In genomic region chr5:76565321-76565720, GRCm38 (mm10) we compare ENCODE assay signal across 8 mouse cellular contexts. TPM values are rescaled to one million over a fixed set of nuclear protein-coding genes. Genes with fewer than 3 reads are reported as not detected.
DNase-seq lines count a peak whose midpoint lies in the region; ATAC-seq and TF ChIP-seq lines count a peak whose summit lies in the region.

No protein-coding gene starts in this region.

- WGBS in hindbrain, embryonic 14.5 days, result 37% methylated on average over 3 of the region's 3 CpGs
- WGBS in hindbrain, embryonic 16.5 days, result 28% methylated on average over 3 of the region's 3 CpGs

- peaks cover 92% of the 10 kb centered on the region for H3K36me3 ChIP-seq in hindbrain, embryonic 14.5 days (replicated peaks; ENCODE audit: control insufficient read depth, insufficient read depth)
- peaks cover 53% of the 10 kb centered on the region for H3K36me3 ChIP-seq in hindbrain, embryonic 16.5 days (ENCODE audit: control insufficient read depth, insufficient read depth, low read length)

- no peak overlapping the region for H3K9ac ChIP-seq in hindbrain, embryonic 14.5 days
- H3K9ac ChIP-seq in hindbrain, embryonic 16.5 days (ENCODE audit: low read depth, low read length), result no peak overlapping the region

- TF ChIP-seq POLR2A in brain, embryonic 14.5 days (IDR thresholded peaks at IDR 0.05; ENCODE audit: borderline replicate concordance, extremely low read depth, insufficient read depth, insufficient read length, poor library complexity, severe bottlenecking), result no peak

- H3K27me3 ChIP-seq in hindbrain, embryonic 14.5 days (ENCODE audit: control insufficient read depth, insufficient read depth, low read length), result no peaks in the 10 kb centered on the region
- no peaks in the 10 kb centered on the region for H3K27me3 ChIP-seq in hindbrain, embryonic 16.5 days (replicated peaks; ENCODE audit: control insufficient read depth, insufficient read depth, low read length)

- H3K4me3 ChIP-seq in hindbrain, embryonic 14.5 days (replicated peaks; ENCODE audit: low read length), result no peak overlapping the region
- no peak overlapping the region for H3K4me3 ChIP-seq in hindbrain, embryonic 16.5 days (ENCODE audit: low read length)

- no peak for ATAC-seq in hindbrain, embryonic 14.5 days (ENCODE audit: low FRiP score)
- ATAC-seq in hindbrain, embryonic 16.5 days, result no peak

- H3K4me1 ChIP-seq in hindbrain, embryonic 14.5 days (replicated peaks; ENCODE audit: control insufficient read depth, insufficient read depth, low read length), result no peaks in the 10 kb centered on the region
- H3K4me1 ChIP-seq in hindbrain, embryonic 16.5 days (ENCODE audit: control insufficient read depth, insufficient read depth, low read depth, low read length), result no peaks in the 10 kb centered on the region

- DNase-seq in hindbrain, embryonic 14.5 days (ENCODE audit: low spot score), result peak; percentile 46
- DNase-seq in ES-CJ7 (ENCODE audit: low read depth, low spot score), result peak; percentile 83
- peak; percentile 63 for DNase-seq in brain, embryonic 14.5 days (ENCODE audit: low read depth)
- peak; percentile 38 to 59 for DNase-seq in gastrocnemius, postnatal 4 days (ENCODE audit: low spot score in 2 of 2)
- peak; percentile 59 to 74 for DNase-seq in left cerebral cortex, postnatal 10 days (ENCODE audit: extremely low spot score in 1 of 2, low spot score in 2 of 2)
- peak; percentile 66 to 78 for DNase-seq in natural killer cell, adult 2 months (ENCODE audit: low spot score in 2 of 2)
- DNase-seq in testis, postnatal 10 days (ENCODE audit: low spot score), result peak; percentile 77

- intact Hi-C loops in left cerebral cortex, postnatal 10 days (cut with DNase I), result no loop called here

- peak; percentile 84 for TF ChIP-seq CTCF in brain, embryonic 14.5 days (IDR thresholded peaks at IDR 0.05; ENCODE audit: borderline replicate concordance, extremely low read depth, insufficient read depth, insufficient read length)

- H3K27ac ChIP-seq in hindbrain, embryonic 14.5 days, result no peak overlapping the region
- H3K27ac ChIP-seq in hindbrain, embryonic 16.5 days (ENCODE audit: low read depth, low read length), result no peak overlapping the region

- H3K9me3 ChIP-seq in hindbrain, embryonic 14.5 days (ENCODE audit: control insufficient read depth, low read length), result no peaks in the 10 kb centered on the region
- H3K9me3 ChIP-seq in hindbrain, embryonic 16.5 days (ENCODE audit: control insufficient read depth, low read length), result no peaks in the 10 kb centered on the region

- no peak overlapping the region for H3K4me2 ChIP-seq in hindbrain, embryonic 14.5 days (replicated peaks)
- no peak overlapping the region for H3K4me2 ChIP-seq in hindbrain, embryonic 16.5 days (ENCODE audit: low read length)

RNA-seq across cellular contexts. Expression of gene Cep135, which starts 23.2 kb away (rescaled TPM):
- 3.6 and 4.2 TPM in 2 replicates for polyA plus RNA-seq in hindbrain, embryonic 14.5 days (2014; fragmentation: Nextera tagmentation; extraction: Ambion mirVana)
- 3.1 and 3.4 TPM in 2 replicates for polyA plus RNA-seq in hindbrain, embryonic 16.5 days (2015; fragmentation: Nextera tagmentation; extraction: Ambion mirVana)
- polyA plus RNA-seq in brain, embryonic 14.5 days (2012; rRNA removed), result 6.1 and 6.2 TPM in 2 replicates
- 1 to 10 TPM; 4.8 to 5.1 TPM for total RNA-seq in gastrocnemius, postnatal 4 days (2021)
- 1 to 10 TPM; 6.9 to 8.0 TPM for total RNA-seq in left cerebral cortex, postnatal 10 days (2021)

RNA-seq across cellular contexts. Expression of gene Exoc1, which starts 36.2 kb away (rescaled TPM):
- polyA plus RNA-seq in hindbrain, embryonic 14.5 days (2014; fragmentation: Nextera tagmentation; extraction: Ambion mirVana), result 59.1 and 62.1 TPM in 2 replicates
- polyA plus RNA-seq in hindbrain, embryonic 16.5 days (2015; fragmentation: Nextera tagmentation; extraction: Ambion mirVana), result 53.2 and 56.7 TPM in 2 replicates
- 97.5 and 99.5 TPM in 2 replicates for polyA plus RNA-seq in brain, embryonic 14.5 days (2012; rRNA removed)
- 10 to 100 TPM; 24.7 to 26.0 TPM for total RNA-seq in gastrocnemius, postnatal 4 days (2021)
- 10 to 100 TPM; 66.0 to 68.7 TPM for total RNA-seq in left cerebral cortex, postnatal 10 days (2021)
